Mouse (Mus musculus) liver, adult 2 months (tissue): ENCODE measurements around the gene Hip1.

Source experiments
- CTCF ChIP-seq: fragments of 200-500 bp; IDR thresholded peaks from 2 replicates; pipeline ENCODE4 v1.5.1; 2011; ENCODE audit warnings: low read depth, low read length, control low read depth
- POLR2A ChIP-seq: fragments of 200-500 bp; IDR thresholded peaks from 2 replicates; pipeline ENCODE4 v1.6.1; 2011; ENCODE audit warnings: low read length, control low read depth; ENCODE audit not compliant: insufficient read depth; ENCODE audit errors: extremely low read depth

GRCm38 (mm10) chr5:135498914-135499313 is 46.0 kb downstream of the Hip1 start:
- TF ChIP-seq CTCF = no peak
- TF ChIP-seq POLR2A = no peak
